Mouse (Mus musculus) heart, adult 9 months (tissue): Measurements from ENCODE around the gene Kif1a.

ENCODE experiments used
- DNase-seq, 2 experiments: peaks; one replicate each; pipeline ENCODE4 v3.0.0; 2022; ENCODE audit warnings: low spot score in 2 of 2

Kif1a gene

DNA sequence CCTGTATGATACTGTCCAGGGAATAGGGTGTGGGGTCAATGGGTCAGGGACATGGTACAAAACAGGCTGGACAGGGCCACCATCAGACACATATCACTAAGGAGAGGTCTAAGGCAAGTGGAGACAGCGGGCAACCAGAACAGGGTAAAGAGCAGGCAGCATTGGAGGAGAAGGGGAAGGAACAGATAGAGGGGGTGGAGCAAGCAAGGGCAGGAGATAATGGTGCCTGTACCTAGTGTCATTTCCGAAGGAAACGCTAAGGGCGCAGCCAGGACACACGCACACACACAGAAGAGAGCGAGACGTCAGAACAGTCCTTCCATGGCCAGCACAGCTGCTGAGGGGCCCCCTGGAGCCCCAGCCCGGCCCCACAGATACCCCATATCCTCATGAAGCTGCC, 75.2 kb downstream of the Kif1a start:
- no peak for DNase-seq

DNA sequence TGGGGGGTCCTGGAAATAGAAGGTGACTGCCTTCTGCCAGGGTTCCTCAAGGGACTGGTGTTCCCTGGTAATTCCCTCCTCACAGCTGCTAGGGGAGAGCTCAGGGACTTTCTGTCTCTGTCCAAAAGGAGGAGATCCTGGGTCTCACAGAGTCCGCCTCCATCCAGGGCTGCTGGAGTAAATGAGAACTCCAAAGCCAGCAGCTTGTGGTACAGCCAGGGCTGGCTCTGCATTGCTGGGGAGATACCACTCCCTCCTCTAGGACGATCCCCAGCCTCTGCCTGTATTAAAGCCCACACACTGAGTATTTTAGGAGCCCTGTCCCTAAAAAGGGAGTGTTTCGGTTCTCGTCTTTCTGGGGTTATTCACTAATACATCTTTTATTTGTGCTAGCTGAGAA, 81.1 kb downstream of the Kif1a start:
- DNase-seq: no peak

DNA sequence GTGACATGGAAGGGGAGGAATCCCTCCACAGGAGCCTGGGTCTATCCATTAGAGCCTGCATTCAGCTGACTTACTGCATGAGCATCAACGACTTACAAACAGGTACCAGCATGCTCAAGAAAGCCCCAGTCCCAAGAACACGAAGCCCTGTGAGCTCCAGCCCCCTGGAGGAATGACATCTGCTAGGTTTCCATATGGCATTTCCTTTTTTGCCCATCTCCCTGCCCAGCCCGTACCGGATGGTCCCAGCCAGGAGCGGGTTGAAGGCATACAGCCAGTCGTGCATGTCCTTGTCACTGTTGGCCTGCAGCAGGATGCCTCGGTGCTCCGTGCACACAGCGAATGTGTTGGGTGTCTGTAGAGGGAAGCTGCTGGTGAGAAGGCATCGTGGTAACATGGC, 83.0 kb downstream of the Kif1a start:
- no peak for DNase-seq

- DNase-seq: no peak
Measured at GRCm38 (mm10) chr1:93015136-93015535, 86.6 kb downstream of the Kif1a start.

DNA sequence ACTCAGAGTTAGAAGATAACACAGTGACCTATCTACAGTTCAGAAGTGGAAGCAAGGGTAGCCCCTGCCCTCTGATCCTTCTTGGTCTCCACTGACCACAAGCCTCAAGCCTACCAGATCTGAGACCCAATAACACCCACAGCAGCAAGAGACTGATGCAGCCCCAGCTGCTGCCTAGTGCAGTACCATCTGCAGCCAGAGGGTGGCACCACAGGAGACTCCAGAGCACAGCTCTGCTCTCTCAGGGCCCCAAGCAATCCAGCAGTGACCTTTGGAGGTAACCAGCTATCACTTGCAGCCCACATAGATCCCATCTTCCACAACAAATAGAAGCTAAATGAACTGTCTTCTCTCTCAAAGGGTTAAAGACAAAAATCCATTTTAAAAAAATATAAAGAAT, 87.3 kb downstream of the Kif1a start:
- peak; percentile 29 to 46 for DNase-seq

GRCm38 (mm10) chr1:93013367-93013766, 88.4 kb downstream of the Kif1a start:
- no peak for DNase-seq

- DNase-seq: peak; percentile 17 to 30
Measured at GRCm38 (mm10) chr1:93012103-93012585, 89.6 kb downstream of the Kif1a start.

DNA sequence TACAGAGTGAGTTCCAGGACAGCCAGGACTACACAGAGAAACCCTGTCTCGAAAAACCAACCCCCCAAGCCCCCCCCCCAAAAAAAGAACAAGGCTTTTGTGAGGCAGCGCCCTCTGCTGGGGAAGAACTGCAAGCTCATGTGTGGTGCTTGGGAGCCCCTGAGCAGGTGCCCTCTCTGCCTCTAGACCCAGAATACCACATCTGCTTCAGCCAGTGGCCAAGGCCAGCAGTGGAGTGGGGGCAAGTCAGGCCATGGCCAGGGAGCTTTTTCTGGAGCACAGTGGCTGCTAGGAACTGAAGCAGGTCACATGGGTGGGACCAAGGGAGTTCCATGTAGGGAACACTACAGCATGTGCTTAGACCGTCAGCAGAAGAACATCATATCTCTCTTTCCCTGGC, 91.0 kb downstream of the Kif1a start:
- DNase-seq: peak; percentile 1 to 15

- peak in 1 of 2 experiments; percentile 24 for DNase-seq
Measured at GRCm38 (mm10) chr1:93009196-93009595, 92.6 kb downstream of the Kif1a start.

- DNase-seq: no peak
Measured at GRCm38 (mm10) chr1:93006061-93006460, 95.7 kb downstream of the Kif1a start, which contains the start of gene Aqp12. Gene Aqp12, plus strand, starts transcription at chr1:93006334.

DNA sequence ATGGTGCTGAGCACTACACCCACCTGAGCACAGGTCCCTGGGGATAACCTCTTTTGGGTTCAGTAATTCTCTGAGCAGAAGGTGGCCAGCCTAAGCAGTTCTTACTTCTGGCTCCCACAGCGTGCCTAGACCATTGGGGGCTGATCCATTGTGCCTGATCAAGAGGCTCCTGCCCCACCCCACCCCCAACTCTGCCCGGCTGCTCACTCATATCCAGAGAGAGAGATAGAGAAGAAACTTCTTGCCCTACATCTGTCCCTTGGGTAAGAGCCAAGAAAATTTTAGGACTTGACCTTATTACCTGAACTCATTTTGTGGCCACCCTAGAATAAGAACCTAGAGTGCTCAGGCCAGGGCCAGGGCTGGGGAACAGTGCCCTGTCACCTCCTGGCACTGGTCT, 108.9 kb downstream of the Kif1a start:
- no peak for DNase-seq

DNA sequence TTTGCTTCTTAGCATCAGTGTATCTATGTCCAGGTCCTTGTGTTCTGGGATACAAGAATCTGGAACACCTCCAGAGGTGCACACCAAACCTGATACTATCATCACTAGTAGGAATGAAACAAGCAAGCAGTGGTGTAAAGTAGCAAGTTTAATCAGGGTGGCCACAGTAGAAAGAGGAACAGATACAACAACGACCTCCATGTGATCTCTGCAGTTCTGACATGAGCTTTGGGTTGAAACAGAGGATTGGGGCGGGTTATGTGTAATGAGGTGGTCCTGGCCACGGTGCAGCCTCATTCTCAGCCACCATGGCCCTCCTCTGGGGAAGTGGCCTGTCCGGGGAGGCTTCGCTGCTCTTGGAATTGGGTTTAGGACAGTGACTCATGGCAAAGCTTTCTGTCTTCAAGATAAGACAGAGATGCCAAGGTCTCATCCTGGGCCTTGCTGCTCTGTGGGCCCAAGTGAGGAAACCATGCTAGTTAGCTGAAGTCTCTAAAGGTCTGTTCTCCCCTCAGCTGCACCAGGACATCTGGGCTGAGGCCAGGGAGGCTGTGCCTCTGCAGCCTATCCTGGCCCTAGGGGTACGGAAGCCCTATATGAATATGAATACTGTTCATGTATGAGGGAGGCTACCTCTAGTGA, 109.4 kb downstream of the Kif1a start:
- no peak for DNase-seq

- no peak for DNase-seq
Measured at GRCm38 (mm10) chr1:92989891-92990290, 111.9 kb downstream of the Kif1a start.

DNA sequence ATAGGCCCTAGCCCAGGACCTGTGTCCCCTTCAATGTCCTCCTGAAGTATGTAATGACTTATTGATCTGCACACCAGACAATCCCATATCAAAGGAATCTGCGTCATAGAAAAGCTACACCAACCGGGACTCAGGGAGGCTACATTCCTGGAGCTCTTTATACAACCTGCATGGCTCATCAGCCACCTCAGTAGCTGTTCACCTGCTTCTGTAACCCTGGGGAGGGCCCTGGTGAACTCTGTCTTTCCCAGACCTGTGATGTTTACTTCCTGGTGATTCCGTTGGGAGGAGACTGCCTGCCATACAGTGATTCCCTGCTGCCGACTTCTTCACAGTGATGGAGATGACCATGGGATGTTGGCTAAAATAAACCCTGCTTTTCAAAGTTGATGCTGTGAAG, 112.9 kb downstream of the Kif1a start:
- no peak for DNase-seq

GRCm38 (mm10) chr1:92984999-92985398, 116.8 kb downstream of the Kif1a start:
- DNase-seq: no peak

DNA sequence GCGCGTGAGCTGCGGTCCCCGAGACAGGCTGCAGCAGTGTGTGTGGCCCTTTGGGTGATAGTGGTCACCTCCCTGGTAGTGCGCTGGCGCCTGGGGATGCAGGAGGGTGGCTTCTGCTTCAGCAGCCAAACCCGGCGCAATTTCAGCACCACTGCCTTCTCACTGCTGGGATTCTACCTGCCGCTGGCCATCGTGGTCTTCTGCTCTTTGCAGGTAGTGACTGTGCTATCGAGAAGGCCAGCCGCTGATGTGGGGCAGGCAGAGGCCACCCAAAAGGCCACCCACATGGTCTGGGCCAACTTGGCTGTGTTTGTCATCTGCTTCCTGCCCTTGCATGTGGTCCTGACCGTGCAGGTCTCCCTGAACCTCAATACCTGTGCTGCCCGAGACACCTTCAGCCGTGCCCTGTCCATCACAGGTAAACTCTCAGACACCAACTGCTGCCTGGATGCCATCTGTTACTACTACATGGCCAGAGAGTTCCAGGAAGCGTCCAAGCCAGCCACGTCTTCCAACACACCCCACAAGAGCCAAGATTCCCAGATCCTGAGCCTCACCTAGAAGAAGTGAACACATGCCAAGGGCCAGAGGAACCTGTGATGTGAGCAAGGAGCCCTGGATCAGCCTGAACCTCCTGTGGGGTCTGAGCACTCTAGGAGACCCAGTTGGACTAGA, 118.7 kb downstream of the Kif1a start:
- no peak for DNase-seq

DNA sequence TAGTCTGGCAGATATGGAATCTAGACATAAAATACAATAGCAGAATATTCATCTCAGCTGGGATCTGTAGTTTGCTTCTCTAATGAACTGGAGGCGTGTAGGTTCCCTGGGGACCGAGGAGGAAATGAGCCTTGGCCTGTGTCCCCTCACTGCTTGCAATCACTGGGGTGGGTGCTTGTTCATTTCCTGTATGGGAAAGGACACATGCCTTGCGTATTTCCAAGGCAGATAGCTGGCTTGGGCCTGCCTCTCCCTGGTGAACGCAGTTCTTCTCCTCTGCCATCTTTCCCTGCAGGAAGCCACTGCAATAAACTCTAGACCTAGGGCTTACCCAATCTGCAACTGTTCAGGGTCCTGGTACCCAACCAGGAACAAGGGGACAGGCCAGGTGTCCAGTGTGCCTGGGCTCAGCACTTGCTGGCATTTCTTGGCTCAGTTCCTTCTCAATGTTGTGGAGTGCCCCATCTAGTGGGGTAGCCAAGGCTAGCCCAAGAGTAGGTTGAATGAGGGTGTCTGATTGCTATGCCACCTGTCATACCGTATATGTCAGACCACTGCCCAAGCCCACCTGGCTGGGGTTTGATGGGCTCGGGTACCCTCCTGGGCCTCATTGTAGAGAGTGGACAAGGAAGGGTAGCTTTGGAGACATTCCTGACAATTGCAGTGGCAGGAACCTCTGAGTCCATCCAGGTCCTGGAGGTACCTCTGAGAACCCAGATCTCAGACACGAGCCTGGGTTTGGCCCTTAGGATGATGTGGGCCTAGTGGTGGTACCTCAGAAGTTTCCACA, 120.5 kb downstream of the Kif1a start:
- peak; percentile 88 to 89 for DNase-seq

DNA sequence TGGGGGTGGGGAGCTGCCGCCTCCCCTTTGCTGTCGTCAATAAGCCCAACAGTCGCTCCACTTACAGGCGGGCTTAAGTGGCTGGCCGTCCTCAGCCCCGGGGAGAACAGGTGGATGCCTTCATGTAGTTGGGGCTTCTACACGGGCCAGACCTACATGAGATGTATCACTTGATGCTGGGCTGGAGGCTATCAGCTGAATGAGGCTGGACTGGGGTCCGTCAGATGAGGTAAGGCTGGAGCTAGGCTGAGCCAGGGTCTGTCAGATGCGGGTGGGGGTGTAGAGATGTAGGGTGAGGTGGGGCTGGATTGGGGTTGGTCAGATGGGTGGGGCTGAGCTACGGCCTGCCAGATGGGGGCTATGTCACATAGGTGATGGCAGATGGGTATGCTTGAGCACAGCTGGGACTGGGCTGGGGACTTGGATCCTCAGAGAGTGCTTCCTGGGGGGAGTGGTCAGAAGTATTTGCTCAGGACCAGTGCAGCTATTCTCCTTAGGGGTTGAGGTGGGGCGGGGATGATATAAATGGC, 122.6 kb downstream of the Kif1a start:
- DNase-seq: no peak

GRCm38 (mm10) chr1:92978645-92979044, 123.1 kb downstream of the Kif1a start:
- DNase-seq: no peak

DNA sequence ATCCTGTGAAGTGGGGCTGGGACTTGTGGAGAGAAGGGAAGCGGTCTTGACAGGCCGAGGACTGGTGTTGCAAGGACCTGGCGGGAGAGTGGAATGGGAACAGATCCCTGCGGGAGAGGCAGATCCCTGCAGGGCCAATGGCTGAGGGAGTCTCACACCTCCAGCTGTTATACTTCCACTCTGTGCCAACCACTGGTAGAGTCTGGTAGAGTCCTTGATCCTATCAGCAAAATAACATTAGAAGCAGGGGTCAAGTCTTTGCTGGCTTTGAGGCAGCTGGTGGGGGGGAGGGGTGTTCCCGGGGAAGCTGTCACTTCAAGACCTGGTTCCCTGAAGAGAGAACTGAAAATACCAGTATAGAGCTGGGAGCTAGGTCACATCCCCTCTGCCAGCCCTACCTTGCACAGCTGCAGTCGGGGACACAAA, 125.6 kb downstream of the Kif1a start:
- peak; percentile 38 to 39 for DNase-seq

DNA sequence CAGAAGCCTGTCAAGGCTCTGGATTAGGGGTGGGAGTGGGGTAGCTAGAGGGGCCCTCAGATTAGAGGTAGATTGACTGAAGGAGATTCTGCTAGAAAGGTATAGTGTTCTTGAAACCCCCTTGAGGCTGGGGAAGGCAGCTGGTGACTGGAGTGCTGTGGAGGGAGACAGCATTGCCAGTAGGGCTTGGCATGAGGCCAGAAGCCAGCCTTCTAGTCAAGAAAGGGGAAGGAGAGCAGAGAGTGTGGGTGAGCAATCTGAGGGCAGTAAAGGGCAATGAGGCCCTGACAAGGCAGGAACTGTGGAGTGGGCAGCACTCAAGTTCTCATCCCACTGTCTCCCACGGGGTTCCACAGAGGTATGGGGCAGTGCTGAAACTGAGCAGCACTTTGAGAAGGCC, 128.9 kb downstream of the Kif1a start:
- no peak for DNase-seq
